Mouse (Mus musculus): ENCODE results near the gene Atp8b3. TPM values are rescaled to one million over a fixed set of nuclear protein-coding genes. Genes with fewer than 3 reads are reported as not detected.

Gene Atp8b3
- polyA plus RNA-seq, 1 experiment from 2014 or later: 0.76 TPM

DNA sequence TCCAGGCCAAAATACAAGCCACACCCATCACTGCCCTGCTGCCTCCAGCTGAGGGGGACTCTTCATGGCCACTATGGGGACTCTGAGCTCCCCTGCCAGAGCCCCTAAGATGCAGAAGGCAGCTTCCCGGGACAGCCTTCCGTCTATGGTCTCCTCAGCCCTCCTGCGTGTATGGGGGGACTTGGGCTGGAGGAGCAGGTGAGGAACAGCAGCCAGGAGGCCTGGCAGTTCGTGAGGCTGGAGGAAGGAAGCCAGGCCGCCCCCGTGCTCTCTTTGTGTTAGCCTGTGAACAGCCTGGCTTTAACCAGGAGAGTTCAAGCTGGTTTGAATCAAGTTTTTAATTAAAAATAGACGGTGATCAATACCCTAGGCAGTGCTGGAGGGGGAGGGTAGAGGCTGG is 36.6 kb downstream of the Atp8b3 start:
- no peak for ATAC-seq (ENCODE audit: low FRiP score, low TSS enrichment)
- Histone ChIP-seq H3K4me1 (ENCODE audit: control insufficient read depth, insufficient read depth, low read length) (no peaks in the 10 kb centered on the region), H3K9me3 (ENCODE audit: control insufficient read depth, low read length) (no peaks in the 10 kb centered on the region), H3K27me3 (ENCODE audit: control insufficient read depth, insufficient read depth, low read length) (peaks cover 84% of the 10 kb centered on the region), H3K4me3 (replicated peaks; ENCODE audit: low read depth, low read length) (no peak overlapping the region), H3K27ac (replicated peaks; ENCODE audit: low read depth, low read length) (no peak overlapping the region), H3K36me3 (ENCODE audit: control insufficient read depth, insufficient read depth, low read length) (no peaks in the 10 kb centered on the region), H3K4me2 (ENCODE audit: low read length) (no peak overlapping the region), H3K9ac (replicated peaks; ENCODE audit: low read length) (no peak overlapping the region)
- no peak for DNase-seq
- 1% methylated on average over 7 of the region's 7 CpGs for WGBS

DNA sequence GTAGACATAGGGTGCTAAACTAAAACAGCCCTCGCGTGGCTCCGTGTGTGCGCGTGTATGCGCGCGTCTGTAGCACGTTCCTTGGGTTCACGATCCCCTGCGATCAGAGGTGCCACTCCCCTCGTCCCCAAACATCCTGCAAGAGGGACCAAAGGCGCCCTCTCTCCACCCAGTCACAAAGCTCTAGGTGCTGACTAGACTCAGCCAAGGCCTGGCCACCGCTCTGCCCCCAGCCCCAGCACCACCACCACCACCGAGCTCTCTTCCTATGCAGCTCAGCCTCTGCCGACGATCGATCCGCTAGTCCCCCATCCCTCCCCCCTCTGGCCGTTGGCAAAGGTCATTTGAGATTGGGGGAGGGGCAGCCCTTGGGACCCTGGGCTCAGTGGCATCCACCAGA is 42.5 kb downstream of the Atp8b3 start:
- Histone ChIP-seq H3K9me3 (ENCODE audit: control insufficient read depth, low read length) (no peaks in the 10 kb centered on the region), H3K27me3 (ENCODE audit: control insufficient read depth, insufficient read depth, low read length) (peaks cover 98% of the 10 kb centered on the region), H3K9ac (replicated peaks; ENCODE audit: low read length) (peak overlapping the region; percentile 43), H3K27ac (replicated peaks; ENCODE audit: low read depth, low read length) (peak overlapping the region; percentile 49), H3K4me3 (replicated peaks; ENCODE audit: low read depth, low read length) (peak overlapping the region; percentile 35), H3K4me2 (ENCODE audit: low read length) (peak overlapping the region; percentile 59), H3K36me3 (ENCODE audit: control insufficient read depth, insufficient read depth, low read length) (no peaks in the 10 kb centered on the region), H3K4me1 (ENCODE audit: control insufficient read depth, insufficient read depth, low read length) (peaks cover 8% of the 10 kb centered on the region)
- WGBS: under 1% methylated on average over 20 of the region's 20 CpGs
- ATAC-seq (ENCODE audit: low FRiP score, low TSS enrichment) (no peak), DNase-seq (no peak)

DNA sequence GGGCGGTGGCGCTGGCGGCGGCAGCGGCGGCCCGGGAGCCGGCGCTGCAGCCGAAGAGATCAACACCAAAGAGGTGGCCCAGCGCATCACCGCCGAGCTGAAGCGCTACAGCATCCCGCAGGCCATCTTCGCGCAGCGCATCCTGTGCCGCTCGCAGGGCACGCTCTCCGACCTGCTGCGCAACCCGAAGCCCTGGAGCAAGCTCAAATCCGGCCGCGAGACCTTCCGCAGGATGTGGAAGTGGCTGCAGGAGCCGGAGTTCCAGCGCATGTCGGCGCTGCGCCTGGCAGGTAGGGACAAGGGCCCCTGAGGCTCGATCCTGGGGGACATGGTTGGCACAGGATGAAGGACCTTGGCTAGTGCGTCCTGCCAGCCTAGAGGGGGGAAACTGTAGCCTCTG is 43.0 kb downstream of the Atp8b3 start:
- peak overlapping the region; percentile 63 for H3K27ac ChIP-seq (replicated peaks; ENCODE audit: low read depth, low read length)

DNA sequence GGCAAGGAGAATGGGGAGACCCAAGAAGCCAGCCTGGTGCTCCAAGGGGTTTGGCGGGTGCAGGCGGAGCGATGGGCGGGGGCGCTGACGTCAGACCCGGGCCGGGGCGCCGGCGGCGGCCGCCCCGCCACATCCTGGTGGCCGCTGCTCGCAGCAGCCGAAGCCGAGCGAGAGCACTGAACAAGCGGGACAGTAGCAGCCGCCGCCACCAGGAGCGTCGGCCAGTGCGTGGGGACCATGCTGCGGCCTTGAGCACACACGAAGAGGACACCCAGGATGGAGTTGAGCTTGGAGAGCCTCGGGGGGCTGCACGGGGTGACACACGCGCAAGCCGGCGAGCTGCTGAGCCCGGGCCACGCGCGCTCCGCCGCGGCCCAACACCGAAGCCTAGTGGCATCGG is 44.2 kb downstream of the Atp8b3 start, which contains the start of gene Onecut3:
Onecut3 (plus strand) TSS at position 104 of the 400 bp plus-strand sequence.
- peak; percentile 69 for DNase-seq
- no peak for ATAC-seq (ENCODE audit: low FRiP score, low TSS enrichment)
- Histone ChIP-seq H3K36me3 (ENCODE audit: control insufficient read depth, insufficient read depth, low read length) (no peaks in the 10 kb centered on the region), H3K4me3 (replicated peaks; ENCODE audit: low read depth, low read length) (peak within 1 kb of the TSS; percentile 35), H3K9ac (replicated peaks; ENCODE audit: low read length) (peak within 1 kb of the TSS; percentile 43), H3K4me1 (ENCODE audit: control insufficient read depth, insufficient read depth, low read length) (peaks cover 8% of the 10 kb centered on the region), H3K9me3 (ENCODE audit: control insufficient read depth, low read length) (no peaks in the 10 kb centered on the region), H3K27me3 (ENCODE audit: control insufficient read depth, insufficient read depth, low read length) (peaks cover 98% of the 10 kb centered on the region), H3K27ac (replicated peaks; ENCODE audit: low read depth, low read length) (peak within 1 kb of the TSS; percentile 63), H3K4me2 (ENCODE audit: low read length) (peak within 1 kb of the TSS; percentile 59)
- WGBS: under 1% methylated on average over 41 of the region's 42 CpGs

More for the DNA sequence above, 43.0 kb downstream of the Atp8b3 start:
- no peak for ATAC-seq (ENCODE audit: low FRiP score, low TSS enrichment)
- no peak for DNase-seq
- H3K4me2 ChIP-seq (ENCODE audit: low read length): peak overlapping the region; percentile 59
- peaks cover 8% of the 10 kb centered on the region for H3K4me1 ChIP-seq (ENCODE audit: control insufficient read depth, insufficient read depth, low read length)
- under 1% methylated on average over 35 of the region's 35 CpGs for WGBS
- no peaks in the 10 kb centered on the region for H3K36me3 ChIP-seq (ENCODE audit: control insufficient read depth, insufficient read depth, low read length)
- peak overlapping the region; percentile 43 for H3K9ac ChIP-seq (replicated peaks; ENCODE audit: low read length)
- no peaks in the 10 kb centered on the region for H3K9me3 ChIP-seq (ENCODE audit: control insufficient read depth, low read length)
- H3K4me3 ChIP-seq (replicated peaks; ENCODE audit: low read depth, low read length): peak overlapping the region; percentile 35
- H3K27me3 ChIP-seq (ENCODE audit: control insufficient read depth, insufficient read depth, low read length): peaks cover 98% of the 10 kb centered on the region

DNA sequence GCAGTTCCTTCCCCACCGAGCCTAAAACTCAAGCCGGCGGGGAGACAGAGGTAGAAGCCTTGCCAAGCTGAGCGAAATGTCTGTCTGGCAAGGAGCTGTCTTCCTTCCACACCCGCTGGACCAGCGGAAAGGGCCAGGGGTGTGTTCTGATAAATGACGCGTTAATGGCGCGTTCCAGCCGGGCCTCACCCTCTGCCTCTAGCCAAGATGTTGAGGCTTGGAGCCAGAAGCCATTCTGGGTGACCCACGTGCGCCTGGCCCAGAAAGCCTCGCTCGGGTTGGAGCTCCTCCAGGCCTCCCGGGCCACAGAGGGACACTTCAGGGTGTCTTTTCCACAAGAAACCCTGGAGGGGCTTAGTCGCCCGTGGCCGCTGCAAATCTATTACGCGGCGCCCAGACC is 48.9 kb downstream of the Atp8b3 start:
- under 1% methylated on average over 22 of the region's 22 CpGs for WGBS
- DNase-seq: no peak
- H3K36me3 ChIP-seq (ENCODE audit: control insufficient read depth, insufficient read depth, low read length): no peaks in the 10 kb centered on the region

DNA sequence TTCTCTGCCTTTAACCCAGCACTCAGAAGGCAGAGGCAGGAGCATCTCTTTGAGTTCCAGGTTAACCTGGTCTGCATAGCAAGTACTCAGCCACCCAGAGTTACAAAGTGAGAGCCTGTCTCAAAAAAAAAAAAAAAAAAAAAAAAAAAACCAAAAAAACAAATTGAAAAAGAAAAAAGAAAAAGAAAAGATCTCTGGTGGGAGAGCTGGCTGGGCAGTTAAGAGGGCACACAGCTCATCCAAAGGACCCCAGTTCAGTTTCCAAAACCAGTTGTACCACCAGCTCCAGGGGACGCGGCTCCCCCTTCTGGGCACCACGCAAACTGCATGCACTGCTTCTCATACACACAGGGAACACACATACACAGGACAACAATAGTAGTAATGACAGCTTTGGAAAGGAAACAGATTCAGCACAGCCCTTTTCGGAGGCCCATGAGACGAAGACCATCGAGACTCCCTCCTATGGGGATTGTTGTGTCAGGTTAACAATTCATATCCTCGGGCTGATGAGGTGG is 52.0 kb downstream of the Atp8b3 start:
- DNase-seq: no peak
- 79% methylated on average over 7 of the region's 7 CpGs for WGBS

More for the DNA sequence above, 48.9 kb downstream of the Atp8b3 start:
- Histone ChIP-seq H3K9ac (replicated peaks; ENCODE audit: low read length) (no peak overlapping the region), H3K27me3 (ENCODE audit: control insufficient read depth, insufficient read depth, low read length) (peaks cover 81% of the 10 kb centered on the region), H3K4me1 (ENCODE audit: control insufficient read depth, insufficient read depth, low read length) (peaks cover 5% of the 10 kb centered on the region), H3K4me2 (ENCODE audit: low read length) (no peak overlapping the region), H3K4me3 (replicated peaks; ENCODE audit: low read depth, low read length) (no peak overlapping the region), H3K27ac (replicated peaks; ENCODE audit: low read depth, low read length) (no peak overlapping the region), H3K9me3 (ENCODE audit: control insufficient read depth, low read length) (no peaks in the 10 kb centered on the region)
- no peak for ATAC-seq (ENCODE audit: low FRiP score, low TSS enrichment)

DNA sequence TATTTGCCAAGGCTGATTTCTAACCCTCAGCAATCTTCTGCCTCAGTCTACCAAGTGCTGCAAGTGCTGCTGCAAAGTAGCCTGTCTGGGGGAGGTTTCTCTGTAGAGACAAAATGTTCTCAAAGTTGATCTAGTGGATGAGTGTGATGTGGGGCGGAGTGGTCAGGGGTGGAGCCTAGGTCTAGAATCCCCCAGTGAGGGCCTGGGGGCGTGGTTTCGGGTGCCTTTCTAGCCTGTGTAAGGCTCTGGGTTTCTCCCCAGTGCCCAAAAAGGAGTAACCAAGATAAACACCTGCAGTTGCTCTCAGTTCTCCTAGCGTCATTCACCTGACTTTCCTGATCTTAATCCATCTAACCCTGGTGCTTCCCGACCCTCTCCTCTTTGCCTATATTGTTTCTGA is 57.9 kb downstream of the Atp8b3 start:
- 22% methylated on average over 5 of the region's 5 CpGs for WGBS
- H3K4me2 ChIP-seq (ENCODE audit: low read length): no peak overlapping the region
- no peak overlapping the region for H3K27ac ChIP-seq (replicated peaks; ENCODE audit: low read depth, low read length)
- no peak for ATAC-seq (ENCODE audit: low FRiP score, low TSS enrichment)
- no peak for DNase-seq
- H3K9ac ChIP-seq (replicated peaks; ENCODE audit: low read length): no peak overlapping the region
- no peaks in the 10 kb centered on the region for H3K36me3 ChIP-seq (ENCODE audit: control insufficient read depth, insufficient read depth, low read length)
- H3K9me3 ChIP-seq (ENCODE audit: control insufficient read depth, low read length): no peaks in the 10 kb centered on the region
- no peaks in the 10 kb centered on the region for H3K4me1 ChIP-seq (ENCODE audit: control insufficient read depth, insufficient read depth, low read length)
- H3K27me3 ChIP-seq (ENCODE audit: control insufficient read depth, insufficient read depth, low read length): 0 out of 2 replicates have a peak, but pooled peaks cover 15% of the 10 kb centered on the region
- H3K4me3 ChIP-seq (replicated peaks; ENCODE audit: low read depth, low read length): no peak overlapping the region

More for the DNA sequence above, 52.0 kb downstream of the Atp8b3 start:
- Histone ChIP-seq H3K4me2 (ENCODE audit: low read length) (no peak overlapping the region), H3K27ac (replicated peaks; ENCODE audit: low read depth, low read length) (no peak overlapping the region), H3K4me1 (ENCODE audit: control insufficient read depth, insufficient read depth, low read length) (no peaks in the 10 kb centered on the region), H3K27me3 (ENCODE audit: control insufficient read depth, insufficient read depth, low read length) (peaks cover 55% of the 10 kb centered on the region), H3K9ac (replicated peaks; ENCODE audit: low read length) (no peak overlapping the region), H3K9me3 (ENCODE audit: control insufficient read depth, low read length) (no peaks in the 10 kb centered on the region), H3K4me3 (replicated peaks; ENCODE audit: low read depth, low read length) (no peak overlapping the region), H3K36me3 (ENCODE audit: control insufficient read depth, insufficient read depth, low read length) (no peaks in the 10 kb centered on the region)
- ATAC-seq (ENCODE audit: low FRiP score, low TSS enrichment): no peak

DNA sequence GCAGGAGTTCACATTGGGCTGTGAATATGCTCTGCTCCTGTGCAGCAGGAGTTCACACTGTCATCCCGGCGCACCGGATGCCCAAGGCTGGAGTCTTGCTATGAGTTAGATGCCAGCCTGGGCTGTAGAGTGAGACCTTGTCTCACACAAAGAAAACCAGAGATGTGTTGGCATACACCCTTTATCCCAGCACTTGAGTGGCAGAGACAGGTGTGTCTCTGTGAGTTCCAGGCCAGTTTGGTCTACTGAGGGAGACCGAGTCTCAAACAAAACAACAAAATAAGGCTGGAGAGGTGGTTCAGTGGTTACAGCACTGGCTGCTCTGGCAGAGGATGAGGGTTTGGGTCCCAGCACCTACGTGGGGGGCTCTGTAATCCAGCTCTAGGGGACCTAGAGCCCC is 60.4 kb downstream of the Atp8b3 start:
- Histone ChIP-seq H3K9me3 (ENCODE audit: control insufficient read depth, low read length) (no peaks in the 10 kb centered on the region), H3K4me1 (ENCODE audit: control insufficient read depth, insufficient read depth, low read length) (0 out of 2 replicates have a peak, but pooled peaks cover 3% of the 10 kb centered on the region), H3K4me2 (ENCODE audit: low read length) (no peak overlapping the region), H3K9ac (replicated peaks; ENCODE audit: low read length) (no peak overlapping the region), H3K4me3 (replicated peaks; ENCODE audit: low read depth, low read length) (no peak overlapping the region), H3K27ac (replicated peaks; ENCODE audit: low read depth, low read length) (no peak overlapping the region), H3K27me3 (ENCODE audit: control insufficient read depth, insufficient read depth, low read length) (0 out of 2 replicates have a peak, but pooled peaks cover 4% of the 10 kb centered on the region), H3K36me3 (ENCODE audit: control insufficient read depth, insufficient read depth, low read length) (no peaks in the 10 kb centered on the region)
- ATAC-seq (ENCODE audit: low FRiP score, low TSS enrichment) (no peak), DNase-seq (no peak)
- WGBS: 73% methylated on average over 5 of the region's 5 CpGs

DNA sequence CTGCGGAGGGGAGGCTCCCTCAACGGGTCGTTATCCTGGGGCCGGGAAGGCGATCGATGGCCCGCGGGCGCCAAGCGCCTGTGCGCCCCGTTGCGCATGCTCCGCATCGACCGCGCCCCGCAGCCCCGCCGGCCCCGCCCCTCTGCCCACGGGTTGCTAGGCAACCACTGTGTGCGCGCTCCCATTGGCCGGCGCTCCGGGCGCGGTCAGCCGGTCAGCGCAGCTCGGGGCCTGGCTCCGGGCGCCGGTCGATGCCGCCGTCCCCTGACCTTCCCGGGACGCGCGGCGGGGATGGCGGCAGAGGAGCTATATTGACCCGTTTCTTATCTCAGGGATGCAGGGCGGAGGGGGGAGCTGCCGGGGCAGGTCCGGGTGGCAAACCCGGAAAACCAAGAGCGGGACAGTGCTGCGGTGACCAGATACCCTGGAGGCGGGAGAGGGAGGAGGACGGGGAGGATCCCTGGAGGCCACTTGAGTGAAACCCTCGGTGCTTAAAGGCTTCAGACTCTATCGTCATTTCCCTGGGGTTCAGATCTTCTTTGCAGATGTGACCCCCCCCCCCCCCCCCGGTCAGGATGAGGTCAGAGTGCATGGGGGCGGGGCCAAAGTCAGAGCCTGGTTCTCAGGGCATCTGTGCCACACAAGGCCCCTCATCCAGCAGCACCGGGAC is 63.5 kb downstream of the Atp8b3 start:
- Histone ChIP-seq H3K36me3 (ENCODE audit: control insufficient read depth, insufficient read depth, low read length) (no peaks in the 10 kb centered on the region), H3K9me3 (ENCODE audit: control insufficient read depth, low read length) (no peaks in the 10 kb centered on the region), H3K27me3 (ENCODE audit: control insufficient read depth, insufficient read depth, low read length) (no peaks in the 10 kb centered on the region), H3K9ac (replicated peaks; ENCODE audit: low read length) (peak overlapping the region; percentile 57), H3K4me2 (ENCODE audit: low read length) (peak overlapping the region; percentile 73), H3K4me1 (ENCODE audit: control insufficient read depth, insufficient read depth, low read length) (0 out of 2 replicates have a peak, but pooled peaks cover 3% of the 10 kb centered on the region), H3K4me3 (replicated peaks; ENCODE audit: low read depth, low read length) (peak overlapping the region; percentile 56), H3K27ac (replicated peaks; ENCODE audit: low read depth, low read length) (peak overlapping the region; percentile 84)
- DNase-seq (peak; percentile 95), ATAC-seq (ENCODE audit: low FRiP score, low TSS enrichment) (peak; percentile 83)
- 1% methylated on average over 57 of the region's 58 CpGs for WGBS

Measured in midbrain, embryonic 14.5 days (tissue).